Mouse (Mus musculus): ENCODE measurements around the gene Lin7a. TPM values are rescaled to one million over a fixed set of nuclear protein-coding genes. Genes with fewer than 3 reads are reported as not detected.

The Lin7a gene
- polyA plus RNA-seq, 1 experiment from 2014 or later: 25.9 TPM

GRCm38 (mm10) chr10:107353483-107353882 lies 82.0 kb downstream of the Lin7a start:
- no peak for ATAC-seq (ENCODE audit: low FRiP score)
- no peak overlapping the region for H3K9ac ChIP-seq (ENCODE audit: low read depth, low read length)
- no peaks in the 10 kb centered on the region for H3K4me1 ChIP-seq (replicated peaks; ENCODE audit: control insufficient read depth, insufficient read depth, low read length)
- no peak overlapping the region for H3K4me2 ChIP-seq (replicated peaks; ENCODE audit: low read depth, low read length)
- H3K9me3 ChIP-seq (ENCODE audit: control insufficient read depth, low read length): no peaks in the 10 kb centered on the region
- 95% methylated on average over 3 of the region's 3 CpGs for WGBS
- no peaks in the 10 kb centered on the region for H3K36me3 ChIP-seq (ENCODE audit: control insufficient read depth, insufficient read depth, low read length)
- H3K27ac ChIP-seq (ENCODE audit: low read depth, low read length): no peak overlapping the region
- no peaks in the 10 kb centered on the region for H3K27me3 ChIP-seq (ENCODE audit: control insufficient read depth, insufficient read depth, low read length)
- no peak overlapping the region for H3K4me3 ChIP-seq (ENCODE audit: low read depth, low read length)
- no peak for DNase-seq (ENCODE audit: low spot score)

GRCm38 (mm10) chr10:107358443-107359040 lies 87.1 kb downstream of the Lin7a start:
- Histone ChIP-seq H3K27ac (ENCODE audit: low read depth, low read length) (no peak overlapping the region), H3K27me3 (ENCODE audit: control insufficient read depth, insufficient read depth, low read length) (no peaks in the 10 kb centered on the region), H3K9ac (ENCODE audit: low read depth, low read length) (no peak overlapping the region), H3K4me2 (replicated peaks; ENCODE audit: low read depth, low read length) (no peak overlapping the region), H3K4me1 (replicated peaks; ENCODE audit: control insufficient read depth, insufficient read depth, low read length) (no peaks in the 10 kb centered on the region), H3K9me3 (ENCODE audit: control insufficient read depth, low read length) (no peaks in the 10 kb centered on the region), H3K36me3 (ENCODE audit: control insufficient read depth, insufficient read depth, low read length) (no peaks in the 10 kb centered on the region), H3K4me3 (ENCODE audit: low read depth, low read length) (no peak overlapping the region)
- 92% methylated on average over 6 of the region's 6 CpGs for WGBS
- DNase-seq (ENCODE audit: low spot score) (no peak), ATAC-seq (ENCODE audit: low FRiP score) (no peak)

- Histone ChIP-seq H3K4me1 (replicated peaks; ENCODE audit: control insufficient read depth, insufficient read depth, low read length) (no peaks in the 10 kb centered on the region), H3K4me3 (ENCODE audit: low read depth, low read length) (no peak overlapping the region), H3K4me2 (replicated peaks; ENCODE audit: low read depth, low read length) (no peak overlapping the region), H3K36me3 (ENCODE audit: control insufficient read depth, insufficient read depth, low read length) (no peaks in the 10 kb centered on the region), H3K27me3 (ENCODE audit: control insufficient read depth, insufficient read depth, low read length) (no peaks in the 10 kb centered on the region), H3K27ac (ENCODE audit: low read depth, low read length) (no peak overlapping the region), H3K9me3 (ENCODE audit: control insufficient read depth, low read length) (no peaks in the 10 kb centered on the region), H3K9ac (ENCODE audit: low read depth, low read length) (no peak overlapping the region)
- ATAC-seq (ENCODE audit: low FRiP score) (no peak), DNase-seq (ENCODE audit: low spot score) (no peak)
Measured at GRCm38 (mm10) chr10:107359296-107359695, 87.8 kb downstream of the Lin7a start.

GRCm38 (mm10) chr10:107361546-107361945 lies 90.1 kb downstream of the Lin7a start:
- Histone ChIP-seq H3K4me3 (ENCODE audit: low read depth, low read length) (no peak overlapping the region), H3K36me3 (ENCODE audit: control insufficient read depth, insufficient read depth, low read length) (no peaks in the 10 kb centered on the region), H3K4me2 (replicated peaks; ENCODE audit: low read depth, low read length) (no peak overlapping the region), H3K9ac (ENCODE audit: low read depth, low read length) (no peak overlapping the region), H3K4me1 (replicated peaks; ENCODE audit: control insufficient read depth, insufficient read depth, low read length) (no peaks in the 10 kb centered on the region), H3K27me3 (ENCODE audit: control insufficient read depth, insufficient read depth, low read length) (no peaks in the 10 kb centered on the region), H3K27ac (ENCODE audit: low read depth, low read length) (no peak overlapping the region), H3K9me3 (ENCODE audit: control insufficient read depth, low read length) (no peaks in the 10 kb centered on the region)
- WGBS: 83% methylated on average over 4 of the region's 4 CpGs
- DNase-seq (ENCODE audit: low spot score) (no peak), ATAC-seq (ENCODE audit: low FRiP score) (no peak)

- Histone ChIP-seq H3K4me2 (replicated peaks; ENCODE audit: low read depth, low read length) (no peak overlapping the region), H3K9me3 (ENCODE audit: control insufficient read depth, low read length) (no peaks in the 10 kb centered on the region), H3K4me1 (replicated peaks; ENCODE audit: control insufficient read depth, insufficient read depth, low read length) (no peaks in the 10 kb centered on the region), H3K36me3 (ENCODE audit: control insufficient read depth, insufficient read depth, low read length) (no peaks in the 10 kb centered on the region), H3K27ac (ENCODE audit: low read depth, low read length) (no peak overlapping the region), H3K27me3 (ENCODE audit: control insufficient read depth, insufficient read depth, low read length) (no peaks in the 10 kb centered on the region), H3K9ac (ENCODE audit: low read depth, low read length) (no peak overlapping the region), H3K4me3 (ENCODE audit: low read depth, low read length) (no peak overlapping the region)
- DNase-seq (ENCODE audit: low spot score) (no peak), ATAC-seq (ENCODE audit: low FRiP score) (no peak)
- 94% methylated on average over 2 of the region's 2 CpGs for WGBS
Measured at GRCm38 (mm10) chr10:107362026-107362425, 90.5 kb downstream of the Lin7a start.

- WGBS: 90% methylated on average over 16 of the region's 16 CpGs
- H3K36me3 ChIP-seq (ENCODE audit: control insufficient read depth, insufficient read depth, low read length): no peaks in the 10 kb centered on the region
- H3K27me3 ChIP-seq (ENCODE audit: control insufficient read depth, insufficient read depth, low read length): no peaks in the 10 kb centered on the region
- H3K4me1 ChIP-seq (replicated peaks; ENCODE audit: control insufficient read depth, insufficient read depth, low read length): no peaks in the 10 kb centered on the region
- no peak for ATAC-seq (ENCODE audit: low FRiP score)
- H3K4me2 ChIP-seq (replicated peaks; ENCODE audit: low read depth, low read length): no peak overlapping the region
- no peak overlapping the region for H3K9ac ChIP-seq (ENCODE audit: low read depth, low read length)
- no peak overlapping the region for H3K4me3 ChIP-seq (ENCODE audit: low read depth, low read length)
- no peaks in the 10 kb centered on the region for H3K9me3 ChIP-seq (ENCODE audit: control insufficient read depth, low read length)
- H3K27ac ChIP-seq (ENCODE audit: low read depth, low read length): no peak overlapping the region
- no peak for DNase-seq (ENCODE audit: low spot score)
Measured at GRCm38 (mm10) chr10:107363049-107363816, 91.7 kb downstream of the Lin7a start.

- H3K9me3 ChIP-seq (ENCODE audit: control insufficient read depth, low read length): no peaks in the 10 kb centered on the region
Measured at GRCm38 (mm10) chr10:107377218-107377617, 105.7 kb downstream of the Lin7a start.

GRCm38 (mm10) chr10:107381143-107381746 lies 109.8 kb downstream of the Lin7a start:
- 0 out of 2 replicates have a peak, but pooled peaks have one; percentile 15 for ATAC-seq (ENCODE audit: low FRiP score)
- no peaks in the 10 kb centered on the region for H3K4me1 ChIP-seq (replicated peaks; ENCODE audit: control insufficient read depth, insufficient read depth, low read length)
- no peak overlapping the region for H3K4me3 ChIP-seq (ENCODE audit: low read depth, low read length)
- WGBS: 74% methylated on average over 4 of the region's 4 CpGs
- no peak overlapping the region for H3K27ac ChIP-seq (ENCODE audit: low read depth, low read length)
- no peak for DNase-seq (ENCODE audit: low spot score)
- no peak overlapping the region for H3K4me2 ChIP-seq (replicated peaks; ENCODE audit: low read depth, low read length)
- no peaks in the 10 kb centered on the region for H3K36me3 ChIP-seq (ENCODE audit: control insufficient read depth, insufficient read depth, low read length)
- no peaks in the 10 kb centered on the region for H3K27me3 ChIP-seq (ENCODE audit: control insufficient read depth, insufficient read depth, low read length)
- H3K9ac ChIP-seq (ENCODE audit: low read depth, low read length): no peak overlapping the region
- H3K9me3 ChIP-seq (ENCODE audit: control insufficient read depth, low read length): no peaks in the 10 kb centered on the region

More at GRCm38 (mm10) chr10:107377218-107377617, 105.7 kb downstream of the Lin7a start:
- DNase-seq (ENCODE audit: low spot score) (no peak), ATAC-seq (ENCODE audit: low FRiP score) (no peak)
- Histone ChIP-seq H3K4me3 (ENCODE audit: low read depth, low read length) (no peak overlapping the region), H3K27me3 (ENCODE audit: control insufficient read depth, insufficient read depth, low read length) (no peaks in the 10 kb centered on the region), H3K4me2 (replicated peaks; ENCODE audit: low read depth, low read length) (no peak overlapping the region), H3K4me1 (replicated peaks; ENCODE audit: control insufficient read depth, insufficient read depth, low read length) (no peaks in the 10 kb centered on the region), H3K9ac (ENCODE audit: low read depth, low read length) (no peak overlapping the region), H3K27ac (ENCODE audit: low read depth, low read length) (no peak overlapping the region), H3K36me3 (ENCODE audit: control insufficient read depth, insufficient read depth, low read length) (no peaks in the 10 kb centered on the region)
- 61% methylated on average over 2 of the region's 2 CpGs for WGBS

- no peak overlapping the region for H3K4me2 ChIP-seq (replicated peaks; ENCODE audit: low read depth, low read length)
- no peak overlapping the region for H3K9ac ChIP-seq (ENCODE audit: low read depth, low read length)
- no peak for DNase-seq (ENCODE audit: low spot score)
- no peak overlapping the region for H3K4me3 ChIP-seq (ENCODE audit: low read depth, low read length)
- H3K9me3 ChIP-seq (ENCODE audit: control insufficient read depth, low read length): no peaks in the 10 kb centered on the region
- H3K4me1 ChIP-seq (replicated peaks; ENCODE audit: control insufficient read depth, insufficient read depth, low read length): no peaks in the 10 kb centered on the region
- H3K27me3 ChIP-seq (ENCODE audit: control insufficient read depth, insufficient read depth, low read length): no peaks in the 10 kb centered on the region
- H3K27ac ChIP-seq (ENCODE audit: low read depth, low read length): no peak overlapping the region
- no peaks in the 10 kb centered on the region for H3K36me3 ChIP-seq (ENCODE audit: control insufficient read depth, insufficient read depth, low read length)
- no peak for ATAC-seq (ENCODE audit: low FRiP score)
Measured at GRCm38 (mm10) chr10:107383825-107384224, 112.3 kb downstream of the Lin7a start.
